Mouse (Mus musculus): ENCODE data around the gene Asb16. TPM values are rescaled to one million over a fixed set of nuclear protein-coding genes. Genes with fewer than 3 reads are reported as not detected.

The Asb16 gene
- polyA plus RNA-seq, 1 experiment from 2014 or later: 0.13 TPM

GRCm38 (mm10) chr11:102226067-102226978, 42.2 kb upstream of the Asb16 start:
- 71% methylated on average over 12 of the region's 12 CpGs for WGBS
- H3K27me3 ChIP-seq (replicated peaks): no peaks in the 10 kb centered on the region
- H3K4me3 ChIP-seq: no peak overlapping the region
- H3K9me3 ChIP-seq (replicated peaks): no peaks in the 10 kb centered on the region
- peak overlapping the region; percentile 38; the same call in 1 of the 2 replicates for H3K9ac ChIP-seq
- H3K27ac ChIP-seq (ENCODE audit: poor library complexity, severe bottlenecking): no peak overlapping the region
- H3K4me1 ChIP-seq (replicated peaks): peaks cover 78% of the 10 kb centered on the region
- peak overlapping the region; percentile 72; the same call in 1 of the 2 replicates for H3K4me2 ChIP-seq
- H3K36me3 ChIP-seq: peaks cover 7% of the 10 kb centered on the region
- ATAC-seq (ENCODE audit: insufficient number of reproducible peaks, low FRiP score): no peak

GRCm38 (mm10) chr11:102227270-102228190, 41.0 kb upstream of the Asb16 start:
- peak overlapping the region; percentile 43 for H3K9ac ChIP-seq
- H3K27ac ChIP-seq (ENCODE audit: poor library complexity, severe bottlenecking): 0 out of 2 replicates have a peak overlapping the region, but pooled peaks have one; percentile 0
- ATAC-seq (ENCODE audit: insufficient number of reproducible peaks, low FRiP score): no peak

DNA sequence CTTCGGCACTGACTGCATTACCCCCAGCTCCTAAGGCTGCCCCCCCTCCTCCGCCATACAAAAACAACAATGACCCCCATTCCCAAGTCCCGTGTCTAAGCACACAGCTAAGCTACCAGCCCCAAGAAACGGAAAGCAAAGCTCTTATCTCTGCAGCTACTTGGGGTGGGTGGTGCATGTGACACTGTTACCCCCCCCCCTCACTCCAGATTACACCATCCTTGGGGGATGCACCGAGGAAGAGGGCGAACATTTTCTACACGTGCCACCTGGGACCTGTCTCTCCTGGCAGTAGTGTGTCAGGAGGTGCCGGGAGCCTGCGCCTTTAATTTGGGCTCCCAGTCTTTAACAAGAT, 40.4 kb upstream of the Asb16 start:
- H3K27ac ChIP-seq (ENCODE audit: poor library complexity, severe bottlenecking): no peak overlapping the region
- H3K27me3 ChIP-seq (replicated peaks): no peaks in the 10 kb centered on the region
- H3K9ac ChIP-seq: peak overlapping the region; percentile 43
- H3K4me2 ChIP-seq: peak overlapping the region; percentile 72
- peak overlapping the region; percentile 82 for H3K4me3 ChIP-seq
- WGBS: 23% methylated on average over 9 of the region's 9 CpGs
- no peak for ATAC-seq (ENCODE audit: insufficient number of reproducible peaks, low FRiP score)
- peaks cover 60% of the 10 kb centered on the region for H3K4me1 ChIP-seq (replicated peaks)
- no peaks in the 10 kb centered on the region for H3K9me3 ChIP-seq (replicated peaks)
- H3K36me3 ChIP-seq: no peaks in the 10 kb centered on the region; the same call in 1 of the 2 replicates

More at GRCm38 (mm10) chr11:102227270-102228190, 41.0 kb upstream of the Asb16 start:
- peak overlapping the region; percentile 82 for H3K4me3 ChIP-seq
- H3K4me2 ChIP-seq: peak overlapping the region; percentile 72
- H3K4me1 ChIP-seq (replicated peaks): peaks cover 66% of the 10 kb centered on the region
- H3K9me3 ChIP-seq (replicated peaks): no peaks in the 10 kb centered on the region
- no peaks in the 10 kb centered on the region for H3K27me3 ChIP-seq (replicated peaks)
- WGBS: 22% methylated on average over 12 of the region's 12 CpGs
- no peaks in the 10 kb centered on the region; the same call in 1 of the 2 replicates for H3K36me3 ChIP-seq

GRCm38 (mm10) chr11:102228646-102229268, 39.8 kb upstream of the Asb16 start:
- Histone ChIP-seq H3K4me2 (peak overlapping the region; percentile 72), H3K4me3 (peak overlapping the region; percentile 82), H3K36me3 (no peaks in the 10 kb centered on the region; the same call in 1 of the 2 replicates), H3K9me3 (replicated peaks) (no peaks in the 10 kb centered on the region), H3K27me3 (replicated peaks) (no peaks in the 10 kb centered on the region), H3K9ac (peak overlapping the region; percentile 94), H3K4me1 (replicated peaks) (peaks cover 54% of the 10 kb centered on the region), H3K27ac (ENCODE audit: poor library complexity, severe bottlenecking) (no peak overlapping the region)
- ATAC-seq (ENCODE audit: insufficient number of reproducible peaks, low FRiP score): no peak
- whole genome bisulfite sequencing: 13% methylated on average over 7 of the region's 7 CpGs

DNA sequence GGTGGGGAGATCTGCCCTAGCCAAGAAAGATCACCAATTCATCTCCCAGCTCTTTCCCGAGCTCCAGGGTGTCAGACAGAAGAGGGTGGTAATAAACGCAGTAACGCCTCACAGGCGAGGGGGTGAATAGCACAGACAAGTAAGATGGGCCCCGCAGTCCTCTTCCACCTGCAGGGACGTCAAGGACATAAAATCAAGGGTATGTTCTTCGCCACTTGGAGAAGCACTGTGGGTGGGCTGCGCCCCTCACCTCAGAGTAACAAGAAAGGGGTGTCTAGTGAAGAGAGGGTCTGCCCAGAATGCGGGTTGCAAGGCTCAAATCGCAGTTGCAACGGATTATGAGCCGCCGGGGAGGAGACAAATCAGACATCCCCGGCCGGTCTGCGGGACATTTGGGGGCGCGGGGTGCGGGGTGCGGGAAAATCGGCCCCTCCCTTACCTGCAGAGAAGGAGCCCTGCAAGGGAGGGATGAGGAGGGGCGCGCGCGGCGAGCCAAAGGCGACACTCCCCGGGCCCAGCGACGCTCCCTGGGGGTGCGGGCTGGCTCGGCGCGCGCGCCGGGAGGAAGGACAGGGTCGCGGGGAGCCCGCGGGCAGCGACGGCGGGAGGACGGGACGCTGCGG, 39.1 kb upstream of the Asb16 start:
- peak overlapping the region; percentile 94 for H3K9ac ChIP-seq
- WGBS: under 1% methylated on average over 47 of the region's 47 CpGs
- H3K27ac ChIP-seq (ENCODE audit: poor library complexity, severe bottlenecking): peak overlapping the region; percentile 85
- H3K4me3 ChIP-seq: peak overlapping the region; percentile 82
- peak overlapping the region; percentile 72 for H3K4me2 ChIP-seq
- H3K36me3 ChIP-seq: no peaks in the 10 kb centered on the region; the same call in 1 of the 2 replicates
- H3K4me1 ChIP-seq (replicated peaks): peaks cover 49% of the 10 kb centered on the region
- H3K27me3 ChIP-seq (replicated peaks): no peaks in the 10 kb centered on the region
- no peaks in the 10 kb centered on the region for H3K9me3 ChIP-seq (replicated peaks)
- ATAC-seq (ENCODE audit: insufficient number of reproducible peaks, low FRiP score): peak; percentile 54

GRCm38 (mm10) chr11:102230006-102230741, 38.4 kb upstream of the Asb16 start, which contains the start of gene Hdac5:
Hdac5 (minus strand) TSS chr11:102230166.
- Histone ChIP-seq H3K36me3 (no peaks in the 10 kb centered on the region; the same call in 1 of the 2 replicates), H3K27me3 (replicated peaks) (no peaks in the 10 kb centered on the region), H3K4me3 (peak within 1 kb of the TSS; percentile 82), H3K4me1 (replicated peaks) (peaks cover 41% of the 10 kb centered on the region), H3K4me2 (peak within 1 kb of the TSS; percentile 72), H3K27ac (ENCODE audit: poor library complexity, severe bottlenecking) (peak within 1 kb of the TSS; percentile 85), H3K9ac (peak within 1 kb of the TSS; percentile 94), H3K9me3 (replicated peaks) (no peaks in the 10 kb centered on the region)
- under 1% methylated on average over 49 of the region's 49 CpGs for WGBS
- ATAC-seq (ENCODE audit: insufficient number of reproducible peaks, low FRiP score): peak; percentile 93

GRCm38 (mm10) chr11:102236022-102236421, 32.5 kb upstream of the Asb16 start:
- no peak for ATAC-seq (ENCODE audit: insufficient number of reproducible peaks, low FRiP score)
- 31% methylated on average over 2 of the region's 2 CpGs for WGBS
- Histone ChIP-seq H3K4me1 (replicated peaks) (no peaks in the 10 kb centered on the region), H3K4me3 (no peak overlapping the region), H3K36me3 (no peaks in the 10 kb centered on the region), H3K27ac (ENCODE audit: poor library complexity, severe bottlenecking) (no peak overlapping the region), H3K9me3 (replicated peaks) (no peaks in the 10 kb centered on the region), H3K27me3 (replicated peaks) (no peaks in the 10 kb centered on the region), H3K9ac (no peak overlapping the region), H3K4me2 (no peak overlapping the region)

- no peak overlapping the region for H3K4me2 ChIP-seq
- no peak for ATAC-seq (ENCODE audit: insufficient number of reproducible peaks, low FRiP score)
- no peak overlapping the region for H3K4me3 ChIP-seq
- H3K4me1 ChIP-seq (replicated peaks): peaks cover 11% of the 10 kb centered on the region
- H3K27me3 ChIP-seq (replicated peaks): no peaks in the 10 kb centered on the region
- H3K9me3 ChIP-seq (replicated peaks): 0 out of 2 replicates have a peak, but pooled peaks cover 3% of the 10 kb centered on the region
- 86% methylated on average over 6 of the region's 6 CpGs for WGBS
- H3K36me3 ChIP-seq: no peaks in the 10 kb centered on the region
- H3K27ac ChIP-seq (ENCODE audit: poor library complexity, severe bottlenecking): no peak overlapping the region
- no peak overlapping the region for H3K9ac ChIP-seq
Measured at GRCm38 (mm10) chr11:102240636-102241035, 27.9 kb upstream of the Asb16 start.

GRCm38 (mm10) chr11:102241246-102241645, 27.3 kb upstream of the Asb16 start:
- H3K4me3 ChIP-seq: no peak overlapping the region
- no peak overlapping the region for H3K27ac ChIP-seq (ENCODE audit: poor library complexity, severe bottlenecking)
- H3K4me1 ChIP-seq (replicated peaks): peaks cover 13% of the 10 kb centered on the region
- no peak overlapping the region for H3K4me2 ChIP-seq
- no peak overlapping the region for H3K9ac ChIP-seq
- H3K27me3 ChIP-seq (replicated peaks): no peaks in the 10 kb centered on the region
- H3K9me3 ChIP-seq (replicated peaks): 0 out of 2 replicates have a peak, but pooled peaks cover 3% of the 10 kb centered on the region
- ATAC-seq (ENCODE audit: insufficient number of reproducible peaks, low FRiP score): no peak
- 60% methylated on average over 5 of the region's 5 CpGs for WGBS
- H3K36me3 ChIP-seq: no peaks in the 10 kb centered on the region
